Mouse (Mus musculus): ENCODE results near the gene Cdhr4. TPM values are rescaled to one million over a fixed set of nuclear protein-coding genes. Genes with fewer than 3 reads are reported as not detected.
A peak's percentile ranks its signal among the peaks of the same experiment; 100 is the strongest.

Gene Cdhr4
- polyA plus RNA-seq, 1 experiment from 2014 or later, result 5.0 TPM

GRCm38 (mm10) chr9:107962916-107963315 lies 29.4 kb upstream of the Cdhr4 start:
- peaks cover 24% of the 10 kb centered on the region for H3K36me3 ChIP-seq
- no peak overlapping the region for H3K27ac ChIP-seq
- H3K4me2 ChIP-seq (replicated peaks), result no peak overlapping the region
- no peak overlapping the region for H3K9ac ChIP-seq
- WGBS, result 93% methylated on average over 9 of the region's 9 CpGs
- no peak overlapping the region for H3K4me3 ChIP-seq
- no peaks in the 10 kb centered on the region for H3K27me3 ChIP-seq (replicated peaks)
- ATAC-seq (ENCODE audit: low FRiP score, low read depth), result no peak
- peaks cover 6% of the 10 kb centered on the region for H3K4me1 ChIP-seq
- no peaks in the 10 kb centered on the region for H3K9me3 ChIP-seq

- Histone ChIP-seq H3K27ac (no peak overlapping the region), H3K9ac (no peak overlapping the region), H3K4me2 (replicated peaks) (no peak overlapping the region), H3K4me1 (peaks cover 6% of the 10 kb centered on the region), H3K36me3 (peaks cover 24% of the 10 kb centered on the region), H3K9me3 (no peaks in the 10 kb centered on the region), H3K27me3 (replicated peaks) (no peaks in the 10 kb centered on the region), H3K4me3 (no peak overlapping the region)
- ATAC-seq (ENCODE audit: low FRiP score, low read depth), result peak; percentile 50; the same call in 1 of the 2 replicates
- WGBS, result 29% methylated on average over 5 of the region's 5 CpGs
Observed at GRCm38 (mm10) chr9:107963700-107964099, 28.6 kb upstream of the Cdhr4 start.

GRCm38 (mm10) chr9:107964681-107965080 lies 27.6 kb upstream of the Cdhr4 start:
- Histone ChIP-seq H3K9me3 (no peaks in the 10 kb centered on the region), H3K27me3 (replicated peaks) (no peaks in the 10 kb centered on the region), H3K4me2 (replicated peaks) (no peak overlapping the region), H3K36me3 (peaks cover 24% of the 10 kb centered on the region), H3K4me1 (peaks cover 6% of the 10 kb centered on the region), H3K27ac (no peak overlapping the region), H3K9ac (no peak overlapping the region), H3K4me3 (no peak overlapping the region)
- no peak for ATAC-seq (ENCODE audit: low FRiP score, low read depth)
- 95% methylated on average over 9 of the region's 9 CpGs for WGBS

GRCm38 (mm10) chr9:107966676-107967075 lies 25.6 kb upstream of the Cdhr4 start:
- Histone ChIP-seq H3K4me2 (replicated peaks) (no peak overlapping the region), H3K27me3 (replicated peaks) (no peaks in the 10 kb centered on the region), H3K9ac (no peak overlapping the region), H3K36me3 (peaks cover 20% of the 10 kb centered on the region), H3K27ac (no peak overlapping the region), H3K9me3 (no peaks in the 10 kb centered on the region), H3K4me3 (no peak overlapping the region), H3K4me1 (no peaks in the 10 kb centered on the region)
- ATAC-seq (ENCODE audit: low FRiP score, low read depth), result no peak
- 92% methylated on average over 10 of the region's 10 CpGs for WGBS

- no peaks in the 10 kb centered on the region for H3K4me1 ChIP-seq
- no peaks in the 10 kb centered on the region for H3K9me3 ChIP-seq
- H3K27me3 ChIP-seq (replicated peaks), result no peaks in the 10 kb centered on the region
- WGBS, result 95% methylated on average over 6 of the region's 6 CpGs
- no peak for ATAC-seq (ENCODE audit: low FRiP score, low read depth)
- H3K36me3 ChIP-seq, result peaks cover 20% of the 10 kb centered on the region
- no peak overlapping the region for H3K9ac ChIP-seq
- no peak overlapping the region for H3K27ac ChIP-seq
- no peak overlapping the region for H3K4me2 ChIP-seq (replicated peaks)
- no peak overlapping the region for H3K4me3 ChIP-seq
Observed at GRCm38 (mm10) chr9:107967437-107967836, 24.9 kb upstream of the Cdhr4 start.

- Histone ChIP-seq H3K27me3 (replicated peaks) (no peaks in the 10 kb centered on the region), H3K4me2 (replicated peaks) (no peak overlapping the region), H3K9me3 (no peaks in the 10 kb centered on the region), H3K27ac (no peak overlapping the region), H3K9ac (no peak overlapping the region), H3K4me3 (no peak overlapping the region), H3K36me3 (peaks cover 20% of the 10 kb centered on the region), H3K4me1 (no peaks in the 10 kb centered on the region)
- WGBS, result 90% methylated on average over 7 of the region's 7 CpGs
- ATAC-seq (ENCODE audit: low FRiP score, low read depth), result no peak
Observed at GRCm38 (mm10) chr9:107968531-107968930, 23.8 kb upstream of the Cdhr4 start.

GRCm38 (mm10) chr9:107970311-107970710 lies 22.0 kb upstream of the Cdhr4 start:
- Histone ChIP-seq H3K36me3 (peaks cover 20% of the 10 kb centered on the region), H3K9me3 (no peaks in the 10 kb centered on the region), H3K9ac (no peak overlapping the region), H3K27ac (no peak overlapping the region), H3K4me3 (no peak overlapping the region), H3K4me2 (replicated peaks) (no peak overlapping the region), H3K4me1 (no peaks in the 10 kb centered on the region), H3K27me3 (replicated peaks) (no peaks in the 10 kb centered on the region)
- no peak for ATAC-seq (ENCODE audit: low FRiP score, low read depth)
- 91% methylated on average over 5 of the region's 5 CpGs for WGBS

- peaks cover 20% of the 10 kb centered on the region for H3K36me3 ChIP-seq
- 80% methylated on average over 8 of the region's 8 CpGs for WGBS
Observed at GRCm38 (mm10) chr9:107971690-107972541, 20.4 kb upstream of the Cdhr4 start.

GRCm38 (mm10) chr9:107974491-107975171 lies 17.7 kb upstream of the Cdhr4 start:
- no peak for ATAC-seq (ENCODE audit: low FRiP score, low read depth)
- no peak overlapping the region for H3K27ac ChIP-seq
- no peaks in the 10 kb centered on the region for H3K9me3 ChIP-seq
- H3K27me3 ChIP-seq (replicated peaks), result no peaks in the 10 kb centered on the region
- H3K4me2 ChIP-seq (replicated peaks), result no peak overlapping the region
- H3K4me1 ChIP-seq, result no peaks in the 10 kb centered on the region
- 87% methylated on average over 10 of the region's 10 CpGs for WGBS
- no peak overlapping the region for H3K9ac ChIP-seq
- H3K36me3 ChIP-seq, result peaks cover 15% of the 10 kb centered on the region
- H3K4me3 ChIP-seq, result no peak overlapping the region

More at GRCm38 (mm10) chr9:107971690-107972541, 20.4 kb upstream of the Cdhr4 start:
- no peak for ATAC-seq (ENCODE audit: low FRiP score, low read depth)
- Histone ChIP-seq H3K27ac (no peak overlapping the region), H3K4me2 (replicated peaks) (no peak overlapping the region), H3K9ac (0 out of 2 replicates have a peak overlapping the region, but pooled peaks have one; percentile 8), H3K9me3 (no peaks in the 10 kb centered on the region), H3K4me1 (no peaks in the 10 kb centered on the region), H3K27me3 (replicated peaks) (no peaks in the 10 kb centered on the region), H3K4me3 (no peak overlapping the region)

- Histone ChIP-seq H3K4me3 (no peak within 1 kb of the TSS), H3K9ac (no peak within 1 kb of the TSS), H3K27ac (no peak within 1 kb of the TSS), H3K4me1 (0 out of 2 replicates have a peak, but pooled peaks cover under 1% of the 10 kb centered on the region), H3K9me3 (no peaks in the 10 kb centered on the region), H3K36me3 (peaks cover 6% of the 10 kb centered on the region; the same call in 1 of the 2 replicates), H3K27me3 (replicated peaks) (no peaks in the 10 kb centered on the region), H3K4me2 (replicated peaks) (peak within 1 kb of the TSS; percentile 12; the same call in 1 of the 2 replicates)
- no peak for ATAC-seq (ENCODE audit: low FRiP score, low read depth)
- WGBS, result 69% methylated on average over 12 of the region's 12 CpGs
Observed at GRCm38 (mm10) chr9:107975399-107976386, 16.6 kb upstream of the Cdhr4 start, which contains the start of gene Uba7. TSS of gene Uba7 (plus strand) at chr9:107975505.

- 89% methylated on average over 12 of the region's 12 CpGs for WGBS
- ATAC-seq (ENCODE audit: low FRiP score, low read depth), result no peak
Observed at GRCm38 (mm10) chr9:107978815-107979214, 13.5 kb upstream of the Cdhr4 start.

More at GRCm38 (mm10) chr9:107978815-107979214, 13.5 kb upstream of the Cdhr4 start:
- no peaks in the 10 kb centered on the region for H3K9me3 ChIP-seq
- H3K4me3 ChIP-seq, result no peak overlapping the region
- H3K27ac ChIP-seq, result no peak overlapping the region
- H3K36me3 ChIP-seq, result no peaks in the 10 kb centered on the region
- H3K4me2 ChIP-seq (replicated peaks), result no peak overlapping the region
- H3K4me1 ChIP-seq, result peaks cover 22% of the 10 kb centered on the region; the same call in 1 of the 2 replicates
- H3K9ac ChIP-seq, result no peak overlapping the region
- peaks cover 7% of the 10 kb centered on the region; the same call in 1 of the 2 replicates for H3K27me3 ChIP-seq (replicated peaks)

All from neural tube, embryonic 12.5 days (tissue).